Mouse (Mus musculus) MEL (cell line): Measurements from ENCODE around the gene Degs1.

Source experiments
- CHD1 ChIP-seq: IDR thresholded peaks from 2 replicates; pipeline ENCODE4 v1.6.1; 2012; ENCODE audit warnings: low read depth, mild to moderate bottlenecking, inconsistent platforms, low read length, improper control_type of control experiment
- CHD2 ChIP-seq: IDR thresholded peaks from 2 replicates; pipeline ENCODE4 v1.6.1; 2011; ENCODE audit warnings: low read length, improper control_type of control experiment
- CTCF ChIP-seq, 3 experiments: IDR thresholded peaks in 2 of 3; conservative IDR thresholded peaks in 1 of 3; 2 replicates each; pipeline ENCODE4 v1.5.1; 2011 to 2012; ENCODE audit warnings: low read length in 3 of 3, low read depth in 2 of 3, mild to moderate bottlenecking in 2 of 3, improper control_type of control experiment in 1 of 3, inconsistent platforms in 1 of 3, mixed read lengths in 1 of 3, moderate library complexity in 1 of 3; ENCODE audit not compliant: control insufficient read depth in 1 of 3, insufficient read depth in 1 of 3, poor library complexity in 1 of 3, severe bottlenecking in 1 of 3
- E2F4 ChIP-seq: IDR thresholded peaks from 2 replicates; pipeline ENCODE4 v1.6.1; 2011; ENCODE audit warnings: low read depth, low read length, improper control_type of control experiment, borderline replicate concordance
- EP300 ChIP-seq, 2 experiments: IDR thresholded peaks; 2 replicates each; pipeline ENCODE4 v1.6.1; 2011; ENCODE audit warnings: improper control_type of control experiment in 2 of 2, low read length in 2 of 2, low read depth in 1 of 2, mild to moderate bottlenecking in 1 of 2
- GATA1 ChIP-seq: IDR thresholded peaks from 2 replicates; pipeline ENCODE4 v1.6.1; 2011; ENCODE audit warnings: low read depth, low read length, improper control_type of control experiment
- MEF2A ChIP-seq: IDR thresholded peaks from 2 replicates; pipeline ENCODE4 v1.6.1; 2014; ENCODE audit warnings: low read depth, mild to moderate bottlenecking, inconsistent platforms, low read length, improper control_type of control experiment; ENCODE audit not compliant: poor library complexity, insufficient replicate concordance, severe bottlenecking; ENCODE audit errors: extremely low read depth
- POLR2A ChIP-seq, 2 experiments: IDR thresholded peaks; 2 replicates each; pipeline ENCODE4 v1.6.1; 2011 to 2012; ENCODE audit warnings: low read length in 2 of 2, mild to moderate bottlenecking in 2 of 2, control low read depth in 1 of 2, improper control_type of control experiment in 1 of 2, low read depth in 1 of 2, moderate library complexity in 1 of 2; ENCODE audit not compliant: control insufficient read depth in 1 of 2, insufficient read depth in 1 of 2, poor library complexity in 1 of 2
- SIN3A ChIP-seq: IDR thresholded peaks from 2 replicates; pipeline ENCODE4 v1.6.1; 2012; ENCODE audit warnings: low read length, improper control_type of control experiment, inconsistent platforms
- TBP ChIP-seq: IDR thresholded peaks from 2 replicates; pipeline ENCODE4 v1.8.0; 2011; ENCODE audit warnings: low read depth, low read length, improper control_type of control experiment
- ZC3H11A ChIP-seq: IDR thresholded peaks from 2 replicates; pipeline ENCODE4 v1.6.1; 2012; ENCODE audit warnings: low read depth, mild to moderate bottlenecking, inconsistent platforms, low read length, improper control_type of control experiment
- ZKSCAN1 ChIP-seq: IDR thresholded peaks from 2 replicates; pipeline ENCODE4 v1.6.1; 2012; ENCODE audit warnings: low read depth, mild to moderate bottlenecking, inconsistent platforms, low read length, improper control_type of control experiment, moderate library complexity

DNA sequence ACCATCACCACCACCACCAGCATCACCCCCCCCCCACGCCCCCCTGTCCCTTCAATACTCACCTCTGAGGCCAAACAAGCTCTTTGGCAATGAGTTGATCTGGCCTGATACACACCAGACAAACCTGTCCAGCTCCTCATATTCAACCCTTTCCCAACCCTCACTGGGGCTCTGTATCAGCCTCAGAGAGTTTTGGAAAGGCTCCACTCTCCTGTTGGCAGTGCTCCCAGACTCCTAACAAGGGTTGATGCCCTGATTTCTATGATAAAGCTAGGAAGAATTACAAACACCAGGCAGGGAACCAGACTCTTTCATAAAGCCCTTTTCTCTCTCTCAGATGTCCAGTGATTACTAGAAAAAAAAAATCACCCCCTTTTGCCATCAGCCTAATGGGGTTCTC, 45.2 kb downstream of the Degs1 start:
- TF ChIP-seq CHD2: no peak
- TF ChIP-seq CTCF (IDR thresholded peaks at IDR 0.05 in 2 of 3, conservative IDR thresholded peaks at IDR 0.05 in 1 of 3; ENCODE audit: control insufficient read depth in 1 of 3, insufficient read depth in 1 of 3, low read depth in 2 of 3, low read length in 3 of 3, poor library complexity in 1 of 3, severe bottlenecking in 1 of 3): no peak
- no peak for TF ChIP-seq SIN3A
- TF ChIP-seq EP300 (IDR thresholded peaks at IDR 0.05; ENCODE audit: low read depth in 1 of 2, low read length in 2 of 2): no peak
- TF ChIP-seq ZC3H11A: no peak
- no peak for TF ChIP-seq E2F4
- no peak for TF ChIP-seq ZKSCAN1
- TF ChIP-seq GATA1: no peak
- TF ChIP-seq CHD1: no peak
- TF ChIP-seq MEF2A: no peak
- TF ChIP-seq POLR2A (IDR thresholded peaks at IDR 0.05; ENCODE audit: control insufficient read depth in 1 of 2, insufficient read depth in 1 of 2, low read depth in 1 of 2, low read length in 2 of 2, poor library complexity in 1 of 2): no peak
- TF ChIP-seq TBP: no peak
